Mouse (Mus musculus) testis, adult 10 weeks (tissue): Measurements from ENCODE around the gene Orai3. TPM values are rescaled to one million over a fixed set of nuclear protein-coding genes. Genes with fewer than 3 reads are reported as not detected.

ENCODE experiments used
- polyA plus RNA-seq: library from polyadenylated mRNA; stranded (reverse); fragments of 350-450 nt; fragmentation: Illumina TruSeq; extraction: RNeasy Lipid Tissue Mini Kit (QIAGEN cat#74804); gene quantifications from one replicate; pipeline ENCODE4 v1.2.3, GENCODE M21; 2014; ENCODE audit warnings: low read depth, low replicate concordance

Gene Orai3
- 1.1 TPM for polyA plus RNA-seq

GRCm38 (mm10) chr7:127769651-127770038 lies at the start of gene Orai3:
TSS of gene Orai3 (plus strand) at chr7:127769815.

GRCm38 (mm10) chr7:127732066-127732465 lies 37.5 kb upstream of the Orai3 start, which contains the start of gene Ctf2:
TSS of gene Ctf2 (minus strand) at chr7:127732166.

GRCm38 (mm10) chr7:127744366-127745045 lies 25.1 kb upstream of the Orai3 start, which contains the start of gene Fbxl19:
TSS of gene Fbxl19 (plus strand) at chr7:127744543.

GRCm38 (mm10) chr7:127776426-127776825 lies 6.8 kb downstream of the Orai3 start, which contains the start of gene Setd1a:
TSS of gene Setd1a (plus strand) at chr7:127776670.

GRCm38 (mm10) chr7:127785308-127785707 lies 15.7 kb downstream of the Orai3 start, which contains the start of gene Gm49388:
TSS of gene Gm49388 (plus strand) at chr7:127785608.

GRCm38 (mm10) chr7:127800435-127801009 lies 30.9 kb downstream of the Orai3 start, which contains the start of gene Hsd3b7:
TSS of gene Hsd3b7 (plus strand) at chr7:127800604.

GRCm38 (mm10) chr7:127824176-127824871 lies 54.7 kb downstream of the Orai3 start, which contains the start of the genes Stx4a and Stx1b:
TSS of gene Stx4a (plus strand) at chr7:127824294.
TSS of gene Stx1b (minus strand) at chr7:127824549.

Other genes with a start within 250 kb of the Orai3 start
- not detected for gene Tmem265, start 208.4 kb upstream of the Orai3 start, polyA plus RNA-seq
- 445 TPM for gene Phkg2, start 196.5 kb upstream of the Orai3 start, polyA plus RNA-seq
- 22.2 TPM for gene Ccdc189, start 181.2 kb upstream of the Orai3 start, polyA plus RNA-seq
- gene Rnf40, start 181.0 kb upstream of the Orai3 start, polyA plus RNA-seq, result 6.3 TPM
- 7.4 TPM for gene Zfp629, start 154.0 kb upstream of the Orai3 start, polyA plus RNA-seq
- 3.0 TPM for gene Bcl7c, start 60.9 kb upstream of the Orai3 start, polyA plus RNA-seq
- 5.1 TPM for gene Ctf1, start 57.1 kb upstream of the Orai3 start, polyA plus RNA-seq
- gene Ctf2, start 37.6 kb upstream of the Orai3 start, polyA plus RNA-seq, result not detected
- 2.2 TPM for gene Fbxl19, start 25.3 kb upstream of the Orai3 start, polyA plus RNA-seq
- 7.2 TPM for gene Setd1a, start 6.9 kb downstream of the Orai3 start, polyA plus RNA-seq
- gene Gm49388, start 15.8 kb downstream of the Orai3 start, polyA plus RNA-seq, result not detected
- 1.9 TPM for gene Hsd3b7, start 30.8 kb downstream of the Orai3 start, polyA plus RNA-seq
- 3.1 TPM for gene Stx4a, start 54.5 kb downstream of the Orai3 start, polyA plus RNA-seq
- gene Stx1b, start 54.7 kb downstream of the Orai3 start, polyA plus RNA-seq, result 0.49 TPM
- 21.3 TPM for gene Zfp646, start 106.4 kb downstream of the Orai3 start, polyA plus RNA-seq
- 0.91 TPM for gene Zfp668, start 107.0 kb downstream of the Orai3 start, polyA plus RNA-seq
- gene Prss53, start 121.2 kb downstream of the Orai3 start, polyA plus RNA-seq, result not detected
- not detected for gene Gm21974, start 125.6 kb downstream of the Orai3 start, polyA plus RNA-seq
- 12.4 TPM for gene Vkorc1, start 125.8 kb downstream of the Orai3 start, polyA plus RNA-seq
- gene Bckdk, start 134.3 kb downstream of the Orai3 start, polyA plus RNA-seq, result 0.62 TPM
- gene Kat8, start 142.7 kb downstream of the Orai3 start, polyA plus RNA-seq, result 52.0 TPM
- not detected for gene Prss8, start 160.3 kb downstream of the Orai3 start, polyA plus RNA-seq
- gene Prss36, start 176.9 kb downstream of the Orai3 start, polyA plus RNA-seq, result not detected
- gene Fus, start 197.6 kb downstream of the Orai3 start, polyA plus RNA-seq, result 440 TPM
- gene Pycard, start 224.1 kb downstream of the Orai3 start, polyA plus RNA-seq, result 0.52 TPM
- gene Trim72, start 234.1 kb downstream of the Orai3 start, polyA plus RNA-seq, result not detected